9 mouse cellular contexts compared by ENCODE assay signal in genomic region chrX:158923657-158924489, GRCm38 (mm10).
DNase-seq lines count a peak whose midpoint lies in the region; ATAC-seq and TF ChIP-seq lines count a peak whose summit lies in the region.
"Had no signal": no experiment of that assay in that cellular context is flagged by ENCODE, and none has a peak within 500 bp of the region (broad histone marks: within the 10 kb centered on the region; RNA-seq: fewer than 3 reads in every experiment).

No protein-coding gene starts in this region.

- no peak overlapping the region for H3K4me3 ChIP-seq in kidney, embryonic 14.5 days (ENCODE audit: low read length)
- peak overlapping the region; percentile 19 for H3K4me3 ChIP-seq in forebrain, embryonic 12.5 days (replicated peaks)
- peak overlapping the region; percentile 25 for H3K4me3 ChIP-seq in midbrain, embryonic 12.5 days
- H3K4me3 ChIP-seq in thymus, adult 2 months (ENCODE audit: control insufficient read depth, insufficient read depth, low read length), result no peak overlapping the region

- no peak for TF ChIP-seq POLR2A in thymus, adult 2 months (IDR thresholded peaks at IDR 0.05; ENCODE audit: control insufficient read depth, extremely low read depth, insufficient read depth, low read length, poor library complexity)

- H3K36me3 ChIP-seq in kidney, embryonic 14.5 days (ENCODE audit: control insufficient read depth, insufficient read depth, low read length), result no peaks in the 10 kb centered on the region
- no peaks in the 10 kb centered on the region for H3K36me3 ChIP-seq in forebrain, embryonic 12.5 days (replicated peaks)
- no peaks in the 10 kb centered on the region for H3K36me3 ChIP-seq in midbrain, embryonic 12.5 days
- no peaks in the 10 kb centered on the region for H3K36me3 ChIP-seq in thymus, adult 2 months (ENCODE audit: control insufficient read depth, insufficient read depth, low read length)

- H3K9ac ChIP-seq in kidney, embryonic 14.5 days (ENCODE audit: low read depth, low read length), result no peak overlapping the region
- no peak overlapping the region for H3K9ac ChIP-seq in forebrain, embryonic 12.5 days
- 0 out of 2 replicates have a peak overlapping the region, but pooled peaks have one; percentile 6 for H3K9ac ChIP-seq in midbrain, embryonic 12.5 days (replicated peaks)

- ATAC-seq in kidney, embryonic 14.5 days (ENCODE audit: low FRiP score, low TSS enrichment), result peak; percentile 45; the same call in 1 of the 2 replicates
- ATAC-seq in forebrain, embryonic 12.5 days (ENCODE audit: low FRiP score), result no peak
- peak; percentile 41; the same call in 1 of the 2 replicates for ATAC-seq in midbrain, embryonic 12.5 days (ENCODE audit: low FRiP score, low read depth)

- no peak for DNase-seq in kidney, adult 9 months
- peak; percentile 8 to 26 for DNase-seq in cerebellum, postnatal 14 days
- DNase-seq in urinary bladder, postnatal 10 days (ENCODE audit: low spot score), result no peak
- no peak for DNase-seq in thymus, adult 2 months
- no peak for DNase-seq in lung, postnatal 10 days
- DNase-seq: liver had no signal

- H3K27ac ChIP-seq in kidney, embryonic 14.5 days (ENCODE audit: low read depth, low read length), result no peak overlapping the region
- H3K27ac ChIP-seq in forebrain, embryonic 12.5 days, result no peak overlapping the region
- peak overlapping the region; percentile 49 for H3K27ac ChIP-seq in midbrain, embryonic 12.5 days (replicated peaks)
- H3K27ac ChIP-seq in thymus, adult 2 months (ENCODE audit: control insufficient read depth, insufficient read depth, low read length), result no peak overlapping the region

- peak overlapping the region; percentile 39 for H3K4me2 ChIP-seq in kidney, embryonic 14.5 days (replicated peaks; ENCODE audit: low read depth, low read length)
- H3K4me2 ChIP-seq in forebrain, embryonic 12.5 days, result peak overlapping the region; percentile 47
- H3K4me2 ChIP-seq in midbrain, embryonic 12.5 days (replicated peaks), result peak overlapping the region; percentile 46

- H3K4me1 ChIP-seq in kidney, embryonic 14.5 days (ENCODE audit: control insufficient read depth, insufficient read depth, low read length), result no peaks in the 10 kb centered on the region
- peaks cover 2% of the 10 kb centered on the region; the same call in 1 of the 2 replicates for H3K4me1 ChIP-seq in forebrain, embryonic 12.5 days
- peaks cover 5% of the 10 kb centered on the region; the same call in 1 of the 2 replicates for H3K4me1 ChIP-seq in midbrain, embryonic 12.5 days
- no peaks in the 10 kb centered on the region for H3K4me1 ChIP-seq in thymus, adult 2 months (replicated peaks; ENCODE audit: control insufficient read depth, insufficient read depth, low read length)

- TF ChIP-seq CTCF in thymus, adult 2 months (IDR thresholded peaks at IDR 0.05; ENCODE audit: borderline replicate concordance, control insufficient read depth, extremely low read depth, insufficient read depth, low read length, poor library complexity), result no peak

- 46% methylated on average over 17 of the region's 17 CpGs for WGBS in kidney, embryonic 14.5 days
- 27% methylated on average over 17 of the region's 17 CpGs for WGBS in forebrain, embryonic 12.5 days
- WGBS in midbrain, embryonic 12.5 days, result 33% methylated on average over 17 of the region's 17 CpGs
- 47% methylated on average over 17 of the region's 17 CpGs for WGBS in thymus, adult 2 months

- H3K27me3 ChIP-seq in kidney, embryonic 14.5 days (ENCODE audit: control insufficient read depth, insufficient read depth, low read length), result no peaks in the 10 kb centered on the region; the same call in 1 of the 2 replicates
- peaks cover 11% of the 10 kb centered on the region; the same call in 1 of the 2 replicates for H3K27me3 ChIP-seq in forebrain, embryonic 12.5 days
- peaks cover 8% of the 10 kb centered on the region; the same call in 1 of the 2 replicates for H3K27me3 ChIP-seq in midbrain, embryonic 12.5 days
- no peaks in the 10 kb centered on the region for H3K27me3 ChIP-seq in thymus, adult 2 months (ENCODE audit: control insufficient read depth, insufficient read depth, low read length)

- H3K9me3 ChIP-seq in kidney, embryonic 14.5 days (ENCODE audit: control insufficient read depth, low read length), result no peaks in the 10 kb centered on the region
- H3K9me3 ChIP-seq in forebrain, embryonic 12.5 days, result no peaks in the 10 kb centered on the region
- no peaks in the 10 kb centered on the region for H3K9me3 ChIP-seq in midbrain, embryonic 12.5 days

Comparison
In these comparisons a context has a peak if more than half of its experiments do, and no peak if none do; other contexts are left out.
1. H3K4me3 ChIP-seq: peak in forebrain, embryonic 12.5 days (single experiment) and midbrain, embryonic 12.5 days (single experiment); none in kidney, embryonic 14.5 days (single experiment) and thymus, adult 2 months (single experiment).
2. DNase-seq: peak in cerebellum, postnatal 14 days (2 of 2); none in kidney, adult 9 months (single experiment), urinary bladder, postnatal 10 days (single experiment), thymus, adult 2 months (single experiment) and lung, postnatal 10 days (single experiment).
3. Peak in every context shown above with its lines, with median percentiles within 50 percentile points of each other: H3K4me2 ChIP-seq.